ENCODE assay signal across 26 mouse cellular contexts in genomic region chr17:14513454-14513853, GRCm38 (mm10).
A peak's percentile ranks its signal among the peaks of the same experiment; 100 is the strongest.
DNase-seq lines count a peak whose midpoint lies in the region; ATAC-seq and TF ChIP-seq lines count a peak whose summit lies in the region.
"Had no signal": no experiment of that assay in that cellular context is flagged by ENCODE, and none has a peak within 500 bp of the region (broad histone marks: within the 10 kb centered on the region; RNA-seq: fewer than 3 reads in every experiment).

No protein-coding gene starts in this region.

- no peak for TF ChIP-seq RAD21 in CH12.LX (IDR thresholded peaks at IDR 0.05; ENCODE audit: low read depth, low read length)

- dilution Hi-C loops in CH12.LX (cut with MboI; ENCODE audit: extremely low pct_ligation_motif_present, extremely low pct_unique_long_range_greater_than_20kb, low sequenced_read_pairs), result no loop called here

- DNase-seq in adrenal gland, adult 8-10 months, result peak; percentile 3
- no peak for DNase-seq in adrenal gland, adult 18-20 months (ENCODE audit: low spot score in 2 of 2)
- DNase-seq in kidney, adult 2 months, result peak; percentile 2
- peak; percentile 45 for DNase-seq in ovary, adult 18-20 months (ENCODE audit: low spot score)
- DNase-seq in ovary, postnatal 10 days (ENCODE audit: low spot score), result no peak
- no peak for DNase-seq in CH12.LX (ENCODE audit: extremely low read depth)
- no peak for DNase-seq in hindbrain, embryonic 10.5 days (ENCODE audit: low spot score)
- DNase-seq: B cell, adult 2 months; cerebellum, adult 11 months; cerebellum, adult 2 months; cerebellum, adult 9-11 months; cerebellum, postnatal 25 days; gastrocnemius, postnatal 25 days; heart, adult 18-20 months; heart, postnatal 10 days; heart, postnatal 36 days had no signal

- TF ChIP-seq POLR2A in kidney, adult 2 months (IDR thresholded peaks at IDR 0.05; ENCODE audit: low read depth, low read length), result no peak
- no peak for TF ChIP-seq POLR2A in CH12.LX (IDR thresholded peaks at IDR 0.05; ENCODE audit: low read depth, low read length)

- no peaks in the 10 kb centered on the region for H3K9me3 ChIP-seq in kidney, embryonic 14.5 days (ENCODE audit: control insufficient read depth, low read length)
- no peaks in the 10 kb centered on the region for H3K9me3 ChIP-seq in CH12.LX (replicated peaks; ENCODE audit: low read length)
- no peaks in the 10 kb centered on the region for H3K9me3 ChIP-seq in hindbrain, embryonic 10.5 days
- H3K9me3 ChIP-seq: embryonic facial prominence, embryonic 13.5 days; forebrain, embryonic 12.5 days; forebrain, embryonic 15.5 days; heart, embryonic 12.5 days; heart, embryonic 15.5 days had no signal

- no peak for ATAC-seq in kidney, embryonic 14.5 days (ENCODE audit: low FRiP score, low TSS enrichment)
- ATAC-seq: forebrain, embryonic 15.5 days; hindbrain, postnatal 0 days; inflammation-experienced regulatory T-cells, adult 6 months had no signal

- H3K27me3 ChIP-seq in kidney, adult 2 months (replicated peaks; ENCODE audit: control insufficient read depth, insufficient read depth, low read length), result no peaks in the 10 kb centered on the region
- H3K27me3 ChIP-seq in kidney, embryonic 14.5 days (ENCODE audit: control insufficient read depth, insufficient read depth, low read length), result 0 out of 2 replicates have a peak, but pooled peaks cover 4% of the 10 kb centered on the region
- H3K27me3 ChIP-seq in CH12.LX (replicated peaks), result no peaks in the 10 kb centered on the region
- peaks cover 4% of the 10 kb centered on the region; the same call in 1 of the 2 replicates for H3K27me3 ChIP-seq in hindbrain, embryonic 10.5 days (ENCODE audit: insufficient read depth, poor library complexity, severe bottlenecking)
- H3K27me3 ChIP-seq: embryonic facial prominence, embryonic 13.5 days; forebrain, embryonic 12.5 days; forebrain, embryonic 15.5 days had no signal

- no peak overlapping the region for H3K9ac ChIP-seq in kidney, embryonic 14.5 days (ENCODE audit: low read depth, low read length)
- H3K9ac ChIP-seq in CH12.LX (ENCODE audit: insufficient read depth, low read depth), result no peak overlapping the region
- H3K9ac ChIP-seq: embryonic facial prominence, embryonic 13.5 days; forebrain, embryonic 12.5 days; forebrain, embryonic 15.5 days; heart, embryonic 12.5 days; heart, embryonic 15.5 days; hindbrain, embryonic 14.5 days had no signal

- H3K4me3 ChIP-seq in kidney, adult 2 months (ENCODE audit: insufficient read depth, low read depth, low read length), result no peak overlapping the region
- no peak overlapping the region for H3K4me3 ChIP-seq in kidney, embryonic 14.5 days (ENCODE audit: low read length)
- H3K4me3 ChIP-seq in CH12.LX (replicated peaks in 1 of 3; ENCODE audit: low read depth in 2 of 3, low read length in 2 of 3, poor library complexity in 1 of 3), result no peak overlapping the region
- H3K4me3 ChIP-seq in hindbrain, embryonic 10.5 days, result no peak overlapping the region
- H3K4me3 ChIP-seq: embryonic facial prominence, embryonic 13.5 days; erythroblast, embryonic 14.5 days; forebrain, embryonic 12.5 days; forebrain, embryonic 15.5 days; heart, embryonic 12.5 days; heart, embryonic 15.5 days had no signal

- no peak for TF ChIP-seq CTCF in kidney, adult 2 months (conservative IDR thresholded peaks at IDR 0.05; ENCODE audit: insufficient read depth, insufficient read length, low read depth, low read length)
- no peak for TF ChIP-seq CTCF in CH12.LX (conservative IDR thresholded peaks at IDR 0.05 in 1 of 2, IDR thresholded peaks at IDR 0.05 in 1 of 2; ENCODE audit: low read depth in 2 of 2, low read length in 2 of 2)

- H3K36me3 ChIP-seq in kidney, adult 2 months (ENCODE audit: control insufficient read depth, insufficient read depth, low read length), result no peaks in the 10 kb centered on the region
- no peaks in the 10 kb centered on the region for H3K36me3 ChIP-seq in kidney, embryonic 14.5 days (ENCODE audit: control insufficient read depth, insufficient read depth, low read length)
- no peaks in the 10 kb centered on the region for H3K36me3 ChIP-seq in CH12.LX (replicated peaks in 1 of 2; ENCODE audit: control insufficient read depth in 1 of 2, insufficient read depth in 1 of 2, low read length in 1 of 2)
- H3K36me3 ChIP-seq in hindbrain, embryonic 10.5 days, result no peaks in the 10 kb centered on the region
- H3K36me3 ChIP-seq: embryonic facial prominence, embryonic 13.5 days; forebrain, embryonic 12.5 days; forebrain, embryonic 15.5 days; heart, embryonic 12.5 days; heart, embryonic 15.5 days had no signal

- in situ Hi-C loops in CH12.LX (cut with MboI; ENCODE audit: low pct_ligation_motif_present, low pct_unique_long_range_greater_than_20kb, low sequenced_read_pairs), result loop anchor here (25.0 kb wide), 1 partner anchor 226 kb away; the partner anchor contains the start of gene Smoc2

- H3K79me2 ChIP-seq in CH12.LX (replicated peaks; ENCODE audit: control insufficient read depth, extremely low read depth, insufficient read depth, poor library complexity, severe bottlenecking), result no peaks in the 10 kb centered on the region

- H3K4me2 ChIP-seq in kidney, embryonic 14.5 days (replicated peaks; ENCODE audit: low read depth, low read length), result no peak overlapping the region
- H3K4me2 ChIP-seq in CH12.LX (ENCODE audit: insufficient read depth, low read depth, poor library complexity, severe bottlenecking), result 0 out of 2 replicates have a peak overlapping the region, but pooled peaks have one; percentile 6
- H3K4me2 ChIP-seq: embryonic facial prominence, embryonic 13.5 days; forebrain, embryonic 12.5 days; forebrain, embryonic 15.5 days; heart, embryonic 12.5 days; heart, embryonic 15.5 days; hindbrain, embryonic 14.5 days had no signal

- H3K27ac ChIP-seq in kidney, adult 2 months (ENCODE audit: insufficient read depth, low read depth, low read length), result no peak overlapping the region; the same call in 1 of the 2 replicates
- no peak overlapping the region for H3K27ac ChIP-seq in kidney, embryonic 14.5 days (ENCODE audit: low read depth, low read length)
- no peak overlapping the region for H3K27ac ChIP-seq in CH12.LX (ENCODE audit: insufficient read depth, low read depth)
- H3K27ac ChIP-seq in hindbrain, embryonic 10.5 days, result no peak overlapping the region
- H3K27ac ChIP-seq: embryonic facial prominence, embryonic 13.5 days; forebrain, embryonic 12.5 days; forebrain, embryonic 15.5 days; heart, embryonic 15.5 days; hindbrain, embryonic 14.5 days; hindbrain, postnatal 0 days had no signal

- TF ChIP-seq EP300 in CH12.LX (IDR thresholded peaks at IDR 0.05; ENCODE audit: low read length), result no peak

- 65% methylated on average over 4 of the region's 4 CpGs for WGBS in kidney, adult 2 months
- WGBS in kidney, embryonic 14.5 days, result 79% methylated on average over 4 of the region's 4 CpGs
- 90% methylated on average over 4 of the region's 4 CpGs for WGBS in hindbrain, embryonic 10.5 days

- no peaks in the 10 kb centered on the region for H3K4me1 ChIP-seq in kidney, adult 2 months (ENCODE audit: control insufficient read depth, insufficient read depth, low read length)
- H3K4me1 ChIP-seq in kidney, embryonic 14.5 days (ENCODE audit: control insufficient read depth, insufficient read depth, low read length), result peaks cover 5% of the 10 kb centered on the region; the same call in 1 of the 2 replicates
- peaks cover 0 to 13% of the 10 kb centered on the region in 2 experiments; a peak in 2 of 4 replicates for H3K4me1 ChIP-seq in CH12.LX (ENCODE audit: control insufficient read depth in 1 of 2, insufficient read depth in 2 of 2)
- 0 out of 2 replicates have a peak, but pooled peaks cover 5% of the 10 kb centered on the region for H3K4me1 ChIP-seq in hindbrain, embryonic 10.5 days (replicated peaks)
- H3K4me1 ChIP-seq: forebrain, embryonic 12.5 days; forebrain, embryonic 15.5 days; heart, embryonic 15.5 days had no signal

TF ChIP-seq in CH12.LX, 34 proteins besides CTCF, POLR2A, EP300 and RAD21:
- TF ChIP-seq MEF2A (IDR thresholded peaks at IDR 0.05; ENCODE audit: borderline replicate concordance, low read depth, low read length), result no peak
- TF ChIP-seq IRF4 (IDR thresholded peaks at IDR 0.05; ENCODE audit: low read depth, low read length), result no peak

Comparison
In these comparisons a context has a peak if more than half of its experiments do, and no peak if none do; other contexts are left out.
1. DNase-seq: peak in adrenal gland, adult 8-10 months (single experiment), kidney, adult 2 months (single experiment) and ovary, adult 18-20 months (single experiment); none in adrenal gland, adult 18-20 months (0 of 2), ovary, postnatal 10 days (single experiment), CH12.LX (single experiment) and hindbrain, embryonic 10.5 days (single experiment).